Mouse (Mus musculus): ENCODE measurements around the gene H1fnt. TPM values are rescaled to one million over a fixed set of nuclear protein-coding genes. Genes with fewer than 3 reads are reported as not detected.

H1fnt gene
- total RNA-seq, 1 experiment from 2014 or later = not detected

Other genes with a start within 250 kb of the H1fnt start
- gene Pfkm, start 164.7 kb downstream of the H1fnt start, total RNA-seq (2017) = 38.0 and 41.3 TPM in 2 replicates
- gene Senp1, start 163.5 kb downstream of the H1fnt start, total RNA-seq (2017) = 58.2 and 63.0 TPM in 2 replicates
- gene Asb8, start 91.7 kb downstream of the H1fnt start, total RNA-seq (2017) = 17.2 and 20.4 TPM in 2 replicates
- 0.10 TPM in 1 of 2 replicates, not detected in the other for gene Ccdc184, start 90.1 kb downstream of the H1fnt start, total RNA-seq (2017)
- not detected in 2 replicates for gene Olfr288, start 61.8 kb downstream of the H1fnt start, total RNA-seq (2017)
- not detected in 2 replicates for gene Gm44579, start 36.3 kb downstream of the H1fnt start, total RNA-seq (2017)
- not detected in 2 replicates for gene Olfr287, start 36.2 kb downstream of the H1fnt start, total RNA-seq (2017)
- gene Olfr286, start 22.8 kb downstream of the H1fnt start, total RNA-seq (2017) = not detected in 2 replicates
- not detected in 2 replicates for gene Zfp641, start 38.9 kb upstream of the H1fnt start, total RNA-seq (2017)
- not detected in 2 replicates for gene Olfr285, start 60.1 kb upstream of the H1fnt start, total RNA-seq (2017)
- gene Olfr284, start 83.7 kb upstream of the H1fnt start, total RNA-seq (2017) = not detected in 2 replicates
- not detected in 2 replicates for gene Olfr283, start 123.7 kb upstream of the H1fnt start, total RNA-seq (2017)
- gene Olfr282, start 173.9 kb upstream of the H1fnt start, total RNA-seq (2017) = not detected in 2 replicates
- gene Olfr281, start 195.3 kb upstream of the H1fnt start, total RNA-seq (2017) = not detected in 2 replicates
- gene OR5BS1P, start 212.6 kb upstream of the H1fnt start, total RNA-seq (2017) = not detected in 2 replicates
- gene Lalba, start 225.4 kb upstream of the H1fnt start, total RNA-seq (2017) = not detected in 2 replicates
- gene Olfr279, start 235.1 kb upstream of the H1fnt start, total RNA-seq (2017) = not detected in 2 replicates